Mouse (Mus musculus): ENCODE data around the gene Gm20662. TPM values are rescaled to one million over a fixed set of nuclear protein-coding genes. Genes with fewer than 3 reads are reported as not detected.

Gene Gm20662
- polyA plus RNA-seq, 1 experiment = 1.7 TPM

DNA sequence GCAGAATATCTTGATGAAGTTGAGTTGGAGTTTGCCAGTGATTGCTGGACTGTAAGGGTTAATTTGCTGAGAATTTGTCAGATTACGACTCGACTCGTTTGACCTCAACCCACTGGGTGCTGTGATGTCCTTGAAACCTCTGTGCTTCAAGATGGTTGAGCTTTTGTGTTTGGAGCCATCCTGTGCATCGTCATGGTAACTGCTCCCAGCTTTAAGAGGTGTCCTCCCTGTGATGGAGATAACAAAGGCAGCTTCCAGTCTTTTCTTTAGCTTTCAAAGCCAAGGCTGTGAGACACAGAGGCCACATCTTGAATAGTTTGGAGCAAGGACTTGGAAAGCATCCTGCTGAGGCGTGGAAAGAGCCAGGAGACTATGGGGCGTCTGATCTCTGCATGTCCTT is 39.0 kb upstream of the Gm20662 start:
- TF ChIP-seq POLR2A (IDR thresholded peaks at IDR 0.05; ENCODE audit: low read depth, low read length) (no peak), CTCF (IDR thresholded peaks at IDR 0.05; ENCODE audit: extremely low read depth, insufficient read depth, insufficient read length, insufficient replicate concordance) (no peak)
- Histone ChIP-seq H3K27me3 (ENCODE audit: control insufficient read depth, insufficient read depth, low read length) (no peaks in the 10 kb centered on the region), H3K4me1 (ENCODE audit: control insufficient read depth, insufficient read depth, insufficient read length) (no peaks in the 10 kb centered on the region), H3K36me3 (ENCODE audit: control insufficient read depth, insufficient read depth, low read length) (0 out of 2 replicates have a peak, but pooled peaks cover 2% of the 10 kb centered on the region), H3K4me3 (ENCODE audit: extremely low read depth, insufficient read depth, insufficient read length) (no peak overlapping the region), H3K27ac (ENCODE audit: insufficient read depth, low read length) (no peak overlapping the region)
- WGBS = 82% methylated on average over 6 of the region's 6 CpGs
- no peak for DNase-seq (ENCODE audit: low read depth in 1 of 2, low spot score in 2 of 2)

DNA sequence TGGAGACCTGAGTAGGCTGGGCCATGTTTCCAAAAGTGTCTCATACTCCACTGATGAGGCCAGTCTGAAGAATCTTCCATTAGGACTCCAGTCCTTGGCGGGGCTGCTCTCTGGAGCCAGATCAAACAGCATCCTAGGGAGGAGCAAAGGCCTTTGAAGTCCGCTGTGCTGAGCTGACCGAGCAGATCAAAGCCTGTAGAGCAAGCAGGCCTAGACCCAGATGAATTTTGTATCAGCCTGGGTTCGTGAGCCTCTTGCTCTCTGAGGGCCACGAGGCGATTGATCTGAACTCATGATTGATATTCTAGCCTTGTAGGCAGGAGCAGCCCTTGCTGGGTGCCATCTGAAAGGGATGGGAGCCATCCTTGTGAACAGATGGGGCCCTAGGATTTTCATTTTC is 36.3 kb upstream of the Gm20662 start:
- TF ChIP-seq CTCF (IDR thresholded peaks at IDR 0.05; ENCODE audit: extremely low read depth, insufficient read depth, insufficient read length, insufficient replicate concordance) (no peak), POLR2A (IDR thresholded peaks at IDR 0.05; ENCODE audit: low read depth, low read length) (no peak)
- no peaks in the 10 kb centered on the region for H3K4me1 ChIP-seq (ENCODE audit: control insufficient read depth, insufficient read depth, insufficient read length)
- DNase-seq (ENCODE audit: low read depth in 1 of 2, low spot score in 2 of 2) = no peak
- H3K4me3 ChIP-seq (ENCODE audit: extremely low read depth, insufficient read depth, insufficient read length) = no peak overlapping the region
- 0 out of 2 replicates have a peak, but pooled peaks cover 2% of the 10 kb centered on the region for H3K36me3 ChIP-seq (ENCODE audit: control insufficient read depth, insufficient read depth, low read length)
- H3K27me3 ChIP-seq (ENCODE audit: control insufficient read depth, insufficient read depth, low read length) = no peaks in the 10 kb centered on the region
- 92% methylated on average over 6 of the region's 6 CpGs for WGBS
- H3K27ac ChIP-seq (ENCODE audit: insufficient read depth, low read length) = no peak overlapping the region

DNA sequence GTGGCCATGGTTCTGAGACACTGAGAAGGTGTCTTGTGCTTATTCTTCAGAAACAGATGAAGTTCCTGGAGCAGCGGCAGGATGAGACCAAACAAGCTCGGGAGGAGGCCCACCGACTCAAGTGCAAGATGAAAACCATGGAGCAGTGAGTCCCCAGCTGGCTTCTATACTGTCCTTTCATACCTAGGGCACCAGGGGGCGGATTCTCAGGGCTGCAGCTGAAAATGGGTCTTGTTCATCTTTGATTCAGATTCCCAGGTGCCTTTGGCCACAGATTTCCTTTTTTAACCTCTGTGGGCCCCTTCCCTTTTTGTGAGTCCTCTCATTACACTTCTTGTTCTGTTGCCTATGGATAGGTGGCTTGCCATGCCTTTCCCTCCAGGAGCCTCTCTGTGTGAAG is 35.2 kb upstream of the Gm20662 start:
- DNase-seq (ENCODE audit: low read depth in 1 of 2, low spot score in 2 of 2) = no peak
- TF ChIP-seq POLR2A (IDR thresholded peaks at IDR 0.05; ENCODE audit: low read depth, low read length) (no peak), CTCF (IDR thresholded peaks at IDR 0.05; ENCODE audit: extremely low read depth, insufficient read depth, insufficient read length, insufficient replicate concordance) (no peak; the same call in 1 of the 2 replicates)
- no peak overlapping the region for H3K27ac ChIP-seq (ENCODE audit: insufficient read depth, low read length)
- no peaks in the 10 kb centered on the region for H3K27me3 ChIP-seq (ENCODE audit: control insufficient read depth, insufficient read depth, low read length)
- H3K4me1 ChIP-seq (ENCODE audit: control insufficient read depth, insufficient read depth, insufficient read length) = no peaks in the 10 kb centered on the region
- no peak overlapping the region for H3K4me3 ChIP-seq (ENCODE audit: extremely low read depth, insufficient read depth, insufficient read length)
- 58% methylated on average over 4 of the region's 4 CpGs for WGBS
- 0 out of 2 replicates have a peak, but pooled peaks cover 2% of the 10 kb centered on the region for H3K36me3 ChIP-seq (ENCODE audit: control insufficient read depth, insufficient read depth, low read length)

DNA sequence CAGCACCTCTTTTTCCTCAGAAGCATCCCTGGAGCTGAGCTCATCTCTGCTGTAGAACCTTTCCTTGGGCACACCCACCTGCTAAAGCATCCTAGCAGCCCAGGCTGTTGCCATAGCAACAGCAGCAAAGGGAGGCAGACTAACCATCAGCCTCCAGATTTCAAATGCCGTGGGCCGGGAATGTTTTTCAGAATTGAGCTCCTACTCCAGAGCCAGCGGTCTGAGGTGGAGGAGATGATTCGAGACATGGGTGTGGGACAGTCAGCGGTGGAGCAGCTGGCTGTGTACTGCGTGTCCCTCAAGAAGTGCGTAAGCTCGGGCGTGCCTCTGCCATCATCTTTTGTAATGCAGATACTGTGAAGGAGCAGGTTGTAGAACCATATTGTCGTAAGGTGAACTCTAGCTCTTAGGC is 34.8 kb upstream of the Gm20662 start:
- 92% methylated on average over 10 of the region's 10 CpGs for WGBS
- Histone ChIP-seq H3K27ac (ENCODE audit: insufficient read depth, low read length) (no peak overlapping the region), H3K4me3 (ENCODE audit: extremely low read depth, insufficient read depth, insufficient read length) (no peak overlapping the region), H3K36me3 (ENCODE audit: control insufficient read depth, insufficient read depth, low read length) (0 out of 2 replicates have a peak, but pooled peaks cover 2% of the 10 kb centered on the region), H3K4me1 (ENCODE audit: control insufficient read depth, insufficient read depth, insufficient read length) (no peaks in the 10 kb centered on the region), H3K27me3 (ENCODE audit: control insufficient read depth, insufficient read depth, low read length) (no peaks in the 10 kb centered on the region)
- no peak for DNase-seq (ENCODE audit: low read depth in 1 of 2, low spot score in 2 of 2)
- TF ChIP-seq POLR2A (IDR thresholded peaks at IDR 0.05; ENCODE audit: low read depth, low read length) (no peak), CTCF (IDR thresholded peaks at IDR 0.05; ENCODE audit: extremely low read depth, insufficient read depth, insufficient read length, insufficient replicate concordance) (no peak)

GRCm38 (mm10) chr9:107961881-107962280 is 34.3 kb upstream of the Gm20662 start:
- H3K4me3 ChIP-seq (ENCODE audit: extremely low read depth, insufficient read depth, insufficient read length) = no peak overlapping the region
- WGBS = 64% methylated on average over 5 of the region's 5 CpGs
- H3K27me3 ChIP-seq (ENCODE audit: control insufficient read depth, insufficient read depth, low read length) = no peaks in the 10 kb centered on the region
- H3K4me1 ChIP-seq (ENCODE audit: control insufficient read depth, insufficient read depth, insufficient read length) = no peaks in the 10 kb centered on the region
- TF ChIP-seq CTCF (IDR thresholded peaks at IDR 0.05; ENCODE audit: extremely low read depth, insufficient read depth, insufficient read length, insufficient replicate concordance) = no peak
- no peak for TF ChIP-seq POLR2A (IDR thresholded peaks at IDR 0.05; ENCODE audit: low read depth, low read length)
- H3K27ac ChIP-seq (ENCODE audit: insufficient read depth, low read length) = no peak overlapping the region
- H3K36me3 ChIP-seq (ENCODE audit: control insufficient read depth, insufficient read depth, low read length) = 0 out of 2 replicates have a peak, but pooled peaks cover 2% of the 10 kb centered on the region
- no peak for DNase-seq (ENCODE audit: low read depth in 1 of 2, low spot score in 2 of 2)

- no peaks in the 10 kb centered on the region for H3K36me3 ChIP-seq (ENCODE audit: control insufficient read depth, insufficient read depth, low read length)
Measured at GRCm38 (mm10) chr9:107962916-107963315, 33.2 kb upstream of the Gm20662 start.

DNA sequence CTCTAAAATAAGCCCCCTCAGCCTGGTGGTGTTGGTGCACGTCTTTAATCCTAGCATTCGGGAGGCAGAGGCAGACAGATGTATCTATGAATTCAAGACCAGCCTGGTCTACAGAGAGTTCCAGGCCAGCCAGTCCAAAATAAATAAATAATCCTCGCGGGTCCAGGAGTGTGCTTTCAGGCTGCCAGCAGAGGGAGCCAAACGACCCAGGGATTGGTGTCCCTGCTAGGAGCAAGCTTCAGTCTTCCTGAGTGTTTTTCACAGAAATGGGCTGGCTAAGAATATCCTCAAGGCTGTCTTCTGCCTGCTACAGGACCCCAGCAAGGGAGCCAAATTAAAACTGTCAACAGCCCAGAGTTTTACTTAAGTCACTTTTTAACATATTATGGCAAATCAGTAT is 32.4 kb upstream of the Gm20662 start:
- peak; percentile 55 to 75 for DNase-seq (ENCODE audit: low read depth in 1 of 2, low spot score in 2 of 2)
- Histone ChIP-seq H3K4me1 (ENCODE audit: control insufficient read depth, insufficient read depth, insufficient read length) (no peaks in the 10 kb centered on the region), H3K27ac (ENCODE audit: insufficient read depth, low read length) (no peak overlapping the region), H3K27me3 (ENCODE audit: control insufficient read depth, insufficient read depth, low read length) (no peaks in the 10 kb centered on the region), H3K36me3 (ENCODE audit: control insufficient read depth, insufficient read depth, low read length) (no peaks in the 10 kb centered on the region), H3K4me3 (ENCODE audit: extremely low read depth, insufficient read depth, insufficient read length) (no peak overlapping the region)
- WGBS = 18% methylated on average over 5 of the region's 5 CpGs
- peak; percentile 98 for TF ChIP-seq CTCF (IDR thresholded peaks at IDR 0.05; ENCODE audit: extremely low read depth, insufficient read depth, insufficient read length, insufficient replicate concordance)
- no peak for TF ChIP-seq POLR2A (IDR thresholded peaks at IDR 0.05; ENCODE audit: low read depth, low read length)

More at GRCm38 (mm10) chr9:107962916-107963315, 33.2 kb upstream of the Gm20662 start:
- Histone ChIP-seq H3K27me3 (ENCODE audit: control insufficient read depth, insufficient read depth, low read length) (no peaks in the 10 kb centered on the region), H3K4me3 (ENCODE audit: extremely low read depth, insufficient read depth, insufficient read length) (no peak overlapping the region), H3K27ac (ENCODE audit: insufficient read depth, low read length) (no peak overlapping the region), H3K4me1 (ENCODE audit: control insufficient read depth, insufficient read depth, insufficient read length) (no peaks in the 10 kb centered on the region)
- DNase-seq (ENCODE audit: low read depth in 1 of 2, low spot score in 2 of 2) = no peak
- 93% methylated on average over 9 of the region's 9 CpGs for WGBS
- TF ChIP-seq POLR2A (IDR thresholded peaks at IDR 0.05; ENCODE audit: low read depth, low read length) = no peak
- TF ChIP-seq CTCF (IDR thresholded peaks at IDR 0.05; ENCODE audit: extremely low read depth, insufficient read depth, insufficient read length, insufficient replicate concordance) = no peak
